Mouse (Mus musculus): ENCODE results near the gene Med18.

The Med18 gene

GRCm38 (mm10) chr4:132477833-132478232 lies 14.1 kb upstream of the Med18 start:
- DNase-seq = no peak

- no peak for DNase-seq
Measured at GRCm38 (mm10) chr4:132475895-132476878, 12.5 kb upstream of the Med18 start.

- DNase-seq = no peak
Measured at GRCm38 (mm10) chr4:132474631-132475030, 10.9 kb upstream of the Med18 start.

DNA sequence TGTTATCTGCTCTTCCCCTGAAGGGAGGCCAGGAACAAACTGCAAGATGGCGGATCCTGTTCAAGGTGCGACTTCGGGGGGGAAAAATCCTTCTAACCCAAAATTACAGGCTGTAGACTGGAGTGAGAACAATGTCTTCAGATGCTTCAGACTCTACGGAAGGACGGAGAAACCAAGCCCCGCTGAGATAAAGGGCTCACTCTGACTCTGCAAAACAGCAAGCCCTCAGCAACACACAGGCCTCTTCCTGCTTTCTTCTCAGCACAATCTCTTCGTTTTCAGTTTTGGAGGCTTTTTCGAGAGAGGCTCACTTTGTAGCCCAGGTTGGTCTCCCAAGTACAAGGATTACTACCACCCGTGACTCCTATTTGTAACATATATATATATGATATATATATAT lies 9.7 kb upstream of the Med18 start:
- DNase-seq = no peak

GRCm38 (mm10) chr4:132469873-132470272 lies 6.2 kb upstream of the Med18 start:
- no peak for DNase-seq

DNA sequence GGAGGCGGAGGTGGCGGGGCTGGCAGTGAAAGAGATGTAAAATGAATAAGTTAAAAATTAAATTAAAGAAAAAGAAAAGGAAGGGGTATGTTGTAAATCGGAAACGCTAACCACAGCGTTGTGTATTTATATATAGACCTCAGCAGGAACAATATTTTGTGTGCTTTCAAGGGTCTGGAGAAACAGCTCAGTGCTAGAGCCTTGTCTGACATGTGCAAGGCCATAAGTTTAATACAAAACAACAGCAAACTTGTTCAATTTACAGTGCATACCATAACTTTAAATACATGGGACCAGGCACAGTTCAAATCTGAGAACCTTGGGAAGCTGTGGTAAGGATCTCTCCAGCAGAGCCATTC lies 513 bp upstream of the Med18 start:
- DNase-seq = no peak

DNA sequence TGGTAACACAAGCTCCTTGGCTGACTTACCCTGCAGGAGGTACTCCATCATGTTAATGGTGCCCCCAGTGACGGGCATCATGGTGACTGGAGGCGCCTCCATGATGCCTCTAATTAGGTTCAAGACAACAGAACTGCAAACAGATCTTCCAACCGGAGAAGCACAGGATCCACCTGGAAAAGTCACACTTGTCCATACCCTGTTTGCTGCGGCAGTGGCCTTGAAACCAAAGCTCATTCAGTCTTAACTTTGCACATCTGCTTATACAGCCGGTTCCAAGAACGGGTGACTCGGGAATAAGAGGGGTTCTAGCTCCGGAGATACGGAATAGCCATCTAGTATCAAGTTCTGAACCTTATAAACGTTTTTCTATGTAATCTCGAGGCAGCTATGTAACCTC lies 885 bp downstream of the Med18 start:
- DNase-seq = no peak

DNA sequence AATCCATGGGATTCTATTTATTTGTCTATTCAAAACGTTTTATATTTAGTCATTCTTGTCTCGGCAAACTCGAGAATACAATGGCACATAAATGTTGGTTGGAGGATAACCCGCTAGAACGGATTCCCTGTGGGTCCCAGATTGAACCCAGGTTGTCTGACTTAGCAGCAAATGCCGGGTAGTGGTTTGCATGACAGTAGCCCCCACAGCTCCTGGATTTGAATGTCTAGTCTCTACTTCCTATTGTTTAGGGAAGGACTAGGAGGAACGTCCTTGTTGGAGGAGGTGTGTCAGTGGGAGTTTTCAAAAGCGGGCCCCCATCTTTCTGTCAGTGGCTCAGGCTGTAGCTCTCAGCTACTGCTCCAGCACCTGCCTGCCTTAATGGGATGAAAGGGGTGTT lies 3.5 kb downstream of the Med18 start:
- no peak for DNase-seq

DNA sequence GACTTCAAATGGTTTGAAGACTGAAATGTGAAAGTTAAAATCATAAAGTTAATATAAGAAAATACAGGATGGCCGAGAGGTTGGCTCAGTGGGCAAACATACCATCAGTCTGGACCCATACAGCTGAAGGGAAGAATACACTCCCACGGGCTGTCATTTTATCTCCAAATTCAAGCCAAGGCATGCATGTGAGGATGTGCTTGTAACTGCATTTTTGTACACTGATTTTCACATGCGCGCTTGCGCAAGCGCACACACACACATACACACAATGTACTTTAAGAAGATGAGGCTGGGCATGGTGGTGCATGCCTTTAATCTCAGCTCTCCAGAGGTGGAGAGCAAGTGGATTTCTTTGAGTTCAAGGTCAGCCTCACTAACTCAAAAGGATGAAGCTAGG lies 8.2 kb downstream of the Med18 start:
- no peak for DNase-seq

DNA sequence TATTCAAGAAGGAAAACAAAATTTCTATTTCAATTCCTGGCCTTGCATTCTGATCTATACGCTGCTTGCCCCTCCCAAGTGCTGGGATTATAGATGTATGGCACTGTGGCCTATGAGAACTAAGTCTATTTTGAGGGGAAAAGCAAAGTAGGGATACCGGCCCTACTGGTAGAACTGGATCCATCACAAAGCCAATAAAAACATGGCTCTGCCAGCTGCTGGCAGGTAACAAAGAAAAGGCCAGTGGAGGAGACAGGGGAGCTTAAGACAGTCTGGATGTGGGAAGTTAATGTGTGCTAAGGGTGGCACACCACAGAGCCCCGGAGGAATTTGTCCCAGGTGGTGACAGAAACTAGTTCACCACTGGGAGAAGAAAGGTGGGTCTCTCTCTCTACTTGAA lies 8.6 kb downstream of the Med18 start:
- no peak for DNase-seq

DNA sequence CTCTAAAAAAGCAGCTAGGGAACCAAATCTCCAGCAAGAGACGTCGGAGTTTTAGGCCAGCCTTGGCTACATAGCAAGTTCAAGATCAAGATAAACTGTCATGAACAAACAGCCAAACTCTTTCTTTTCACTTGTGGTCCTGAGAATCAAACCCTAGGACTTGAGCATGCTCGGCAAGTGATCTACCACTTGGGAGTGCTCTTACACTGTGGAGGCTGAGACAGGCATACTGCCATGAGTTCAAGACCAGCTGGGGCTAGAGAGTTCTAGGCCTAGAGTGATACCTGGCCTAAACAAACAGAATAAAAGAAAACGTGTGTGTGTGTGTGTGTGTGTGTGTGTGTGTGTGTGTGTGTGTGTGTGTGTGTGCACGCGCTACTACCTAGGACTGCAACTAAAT lies 9.5 kb downstream of the Med18 start:
- no peak for DNase-seq

- no peak for DNase-seq
Measured at GRCm38 (mm10) chr4:132449778-132450177, 13.9 kb downstream of the Med18 start.

DNA sequence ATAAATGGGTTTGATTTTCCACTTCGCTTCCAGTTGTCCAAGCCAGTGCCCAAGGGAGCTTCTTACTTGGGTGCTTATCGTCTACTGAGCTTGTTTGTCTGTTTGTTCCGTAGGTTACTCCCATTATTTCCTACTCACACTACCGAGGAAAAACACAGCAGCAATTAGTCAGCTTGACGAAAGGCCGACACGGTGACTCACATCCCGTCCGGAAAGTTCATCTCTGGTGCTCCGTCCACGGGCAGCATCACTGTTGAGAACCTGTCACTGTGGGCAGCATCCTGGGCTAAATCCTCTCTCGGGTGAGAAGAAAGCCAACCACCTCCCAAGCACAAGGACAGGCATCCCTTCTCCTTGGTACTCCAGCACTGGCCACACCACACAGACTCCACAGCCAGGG lies 17.6 kb downstream of the Med18 start:
- DNase-seq = no peak

- no peak for DNase-seq
Measured at GRCm38 (mm10) chr4:132444516-132444915, 19.2 kb downstream of the Med18 start.

DNA sequence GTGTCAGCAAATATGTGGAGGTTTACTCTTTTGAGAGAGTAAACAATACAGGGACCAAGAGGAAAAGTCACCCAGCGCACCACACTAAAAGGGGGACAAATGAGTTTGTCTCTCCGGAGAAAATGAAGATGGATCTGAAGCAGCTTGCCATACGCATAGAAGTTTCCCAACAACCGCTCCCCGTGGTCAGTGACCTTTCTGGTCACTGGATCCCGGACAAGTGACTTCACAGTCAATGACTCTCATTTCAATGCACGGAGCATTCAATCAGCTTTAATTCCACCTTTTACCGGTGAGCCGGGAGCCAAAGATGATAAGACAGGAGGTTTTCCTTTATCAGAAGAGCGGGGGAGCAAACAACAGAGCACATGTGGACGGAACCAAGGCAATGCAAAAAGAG lies 25.9 kb downstream of the Med18 start:
- no peak for DNase-seq

DNA sequence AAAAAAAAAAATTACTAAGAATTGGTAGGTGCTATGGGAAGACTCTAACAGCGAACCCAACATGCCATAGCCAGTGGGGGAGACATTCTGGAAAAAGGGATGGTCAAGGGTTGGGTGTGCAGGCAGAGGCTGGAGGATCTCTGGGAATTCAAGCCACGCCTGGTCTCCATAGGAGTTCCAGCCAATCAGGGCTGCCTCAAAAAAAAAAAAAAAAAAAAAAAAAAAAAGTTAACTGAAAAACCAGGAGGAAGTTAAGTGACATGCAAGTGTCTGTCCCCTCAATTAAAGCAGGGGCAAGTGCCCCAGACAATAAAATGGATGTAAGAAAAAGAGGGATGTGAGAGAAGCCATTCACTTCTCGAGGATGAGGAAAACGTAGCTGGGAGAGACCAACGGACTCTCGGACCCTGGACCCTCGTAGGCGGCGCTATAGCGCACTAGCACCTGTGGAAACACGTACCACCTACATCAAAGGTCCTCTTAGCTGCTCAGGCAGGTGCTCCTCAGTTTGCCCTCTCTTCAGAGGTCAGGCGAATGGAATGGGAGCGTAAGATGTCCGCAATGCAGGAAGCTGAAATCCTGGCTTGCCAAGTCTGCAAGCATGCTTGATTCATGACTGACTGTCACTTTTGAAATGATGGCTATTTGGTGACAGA lies 30.9 kb downstream of the Med18 start:
- DNase-seq = no peak

DNA sequence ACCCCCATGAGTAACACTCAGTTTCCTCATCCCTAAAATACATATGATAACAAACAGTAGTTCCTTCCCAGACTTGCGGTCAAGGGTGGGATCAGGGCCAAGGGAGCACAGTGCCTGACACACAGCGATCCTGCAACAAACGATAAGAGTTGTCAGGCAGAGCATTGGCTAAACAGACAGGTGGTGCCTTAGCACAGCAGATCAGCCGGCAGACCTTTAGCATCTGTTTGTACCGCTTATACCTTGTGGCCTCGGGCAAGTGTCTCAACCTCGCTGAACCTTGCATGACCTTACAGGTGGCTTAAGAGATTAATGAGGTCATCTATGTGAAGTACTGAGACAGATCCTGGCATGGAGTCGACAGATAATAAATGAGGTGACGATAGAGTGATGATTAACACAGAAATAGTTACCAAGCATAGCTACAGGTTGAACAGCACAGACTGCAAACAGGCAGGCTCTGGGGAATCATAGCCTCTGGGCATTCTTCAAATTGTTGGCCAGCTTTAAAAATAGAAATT lies 35.6 kb downstream of the Med18 start:
- DNase-seq = no peak

DNA sequence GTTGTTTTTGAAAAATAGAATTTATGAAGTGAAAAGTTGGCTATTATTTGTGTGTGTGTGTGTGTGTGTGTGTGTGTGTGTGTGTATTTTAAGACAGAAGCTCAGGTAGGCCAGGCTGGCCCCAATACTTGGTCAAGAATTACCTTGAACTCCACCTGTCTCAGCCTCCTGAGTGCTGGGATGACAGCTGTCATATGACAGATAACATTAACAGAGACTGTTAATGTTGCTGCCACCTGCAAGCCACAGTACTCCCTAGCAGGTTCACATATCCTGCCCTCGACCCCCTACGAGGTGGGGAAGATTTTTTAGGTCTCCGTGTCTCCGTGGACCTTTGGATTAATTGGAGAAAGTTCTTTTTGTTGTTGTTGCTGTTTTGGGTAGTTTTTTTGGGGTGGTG lies 36.2 kb downstream of the Med18 start:
- no peak for DNase-seq

DNA sequence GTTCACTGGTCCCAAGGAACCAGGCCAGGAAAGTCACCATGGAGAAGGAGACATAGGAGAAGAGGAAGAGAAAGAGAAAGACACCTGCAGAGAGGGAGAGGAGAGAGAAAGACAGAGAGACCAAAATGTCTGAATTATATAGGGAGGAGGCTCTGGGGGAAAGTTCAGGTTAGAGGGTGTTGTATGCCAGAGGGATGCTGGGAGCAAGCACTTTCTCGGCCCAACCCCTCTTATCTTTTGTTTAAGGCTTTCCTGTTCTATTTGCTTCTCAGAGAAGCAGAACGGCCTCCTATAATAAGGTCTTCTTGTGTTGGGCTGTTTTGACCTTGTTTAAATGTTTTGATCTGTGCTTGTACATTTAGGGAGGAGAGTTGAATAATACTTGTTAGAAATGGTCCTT lies 37.7 kb downstream of the Med18 start:
- no peak for DNase-seq

GRCm38 (mm10) chr4:132424765-132425164 lies 39.0 kb downstream of the Med18 start:
- peak; percentile 19 for DNase-seq

DNA sequence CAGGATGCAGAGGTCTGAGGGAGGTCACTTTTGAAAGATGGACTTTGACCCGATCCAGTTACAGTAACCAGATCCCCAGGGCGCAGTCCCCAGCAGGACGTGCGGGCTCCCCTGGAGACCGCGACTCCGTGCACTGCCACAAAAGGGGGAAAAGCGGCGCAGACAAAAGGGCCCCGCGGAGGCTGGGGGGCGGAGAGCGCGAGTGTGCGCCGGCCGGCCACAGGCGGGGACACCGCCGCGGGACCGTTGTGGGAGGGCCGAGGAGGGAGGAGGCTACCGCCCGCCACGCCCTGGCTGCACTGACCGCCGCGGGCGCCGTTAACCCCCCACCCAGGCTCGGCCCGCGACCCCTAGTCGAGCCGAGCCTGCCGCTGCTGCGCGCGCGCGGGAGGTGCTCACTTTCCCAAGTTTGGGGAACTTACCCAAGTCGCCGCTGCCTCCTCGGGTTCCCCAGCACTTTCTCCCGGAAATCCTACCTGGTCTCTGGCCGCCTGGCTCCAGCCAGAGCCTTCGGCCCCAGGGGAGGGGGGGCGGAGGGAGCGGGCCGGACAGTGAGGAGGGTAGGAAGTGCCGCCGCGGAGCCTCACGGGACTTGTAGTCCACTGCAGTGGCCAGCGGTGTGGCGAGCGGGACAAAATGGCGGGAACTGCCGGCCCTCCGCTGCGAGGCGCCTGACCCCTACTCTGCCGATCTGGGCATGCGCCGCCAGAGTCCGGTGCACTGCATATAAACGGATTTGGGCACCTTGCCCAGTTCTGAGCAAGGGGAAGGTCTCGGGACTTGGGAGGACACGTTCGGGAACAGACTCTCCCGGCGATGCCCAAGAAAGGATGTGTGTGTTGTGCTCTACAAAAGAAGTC lies 41.6 kb downstream of the Med18 start, which contains the start of gene Phactr4:
Gene Phactr4 (minus strand): TSS at position 567 of the 860 bp plus-strand sequence.
- DNase-seq = peak; percentile 86

DNA sequence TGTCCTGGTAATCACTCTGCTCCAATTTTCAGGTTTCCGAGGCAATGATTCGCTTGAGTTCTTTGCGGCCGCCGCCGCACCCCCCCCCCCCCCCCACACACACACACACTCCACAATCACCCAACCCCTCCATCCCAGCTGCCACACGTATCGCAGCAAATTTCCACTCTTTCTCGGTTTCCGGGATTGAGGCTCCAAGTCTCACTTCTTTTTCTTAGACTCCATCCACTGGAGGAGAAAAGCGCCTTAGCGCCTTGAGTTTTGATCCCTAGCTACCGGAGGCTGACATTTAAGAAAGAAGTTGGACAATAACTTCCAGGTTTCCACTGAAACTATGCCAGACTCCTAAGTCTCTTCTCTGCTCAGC lies 42.2 kb downstream of the Med18 start:
- peak; percentile 26 for DNase-seq

DNA sequence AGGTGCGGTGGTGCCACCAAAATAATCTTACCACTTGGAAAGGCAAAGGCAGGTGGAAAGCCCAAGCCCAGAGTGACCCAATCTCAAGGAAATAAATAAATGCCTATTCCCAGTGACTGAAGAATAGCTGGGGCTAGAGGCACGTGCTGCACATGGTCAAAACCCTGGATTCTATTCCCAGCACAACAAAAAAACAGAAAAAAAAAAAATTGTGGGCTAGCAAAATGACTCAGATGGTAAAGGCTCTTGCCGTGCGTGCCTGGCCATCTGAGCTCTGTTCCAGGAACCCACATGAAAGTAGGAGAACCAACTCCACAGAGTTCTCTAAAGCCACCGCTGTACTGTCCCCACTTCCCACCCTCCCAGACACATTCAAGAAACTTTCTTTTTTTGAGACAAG lies 43.2 kb downstream of the Med18 start:
- no peak for DNase-seq

All from thymus, postnatal 14 days (tissue).